Mouse (Mus musculus) stomach, embryonic 14.5 days (tissue): ENCODE data around the gene Ankrd24. TPM values are rescaled to one million over a fixed set of nuclear protein-coding genes. Genes with fewer than 3 reads are reported as not detected.
"Not testable (repeated sequence)": the region's sequence is repeated elsewhere in the genome, so short reads cannot be mapped to it uniquely, and the experiment has no call there.

Source experiments
- ATAC-seq: fragments of 200-750 bp; cut with Nextera tagmentation; 2 replicates; pipeline ENCODE4 v1.8.0; 2017; ENCODE audit warnings: low read depth, moderate TSS enrichment; ENCODE audit not compliant: insufficient number of reproducible peaks, insufficient read depth, low FRiP score
- H3K27ac ChIP-seq: fragments of 300-500 bp; sonication (generic); 2 replicates; pipeline ENCODE4 v1.5.1; 2014; ENCODE audit warnings: mild to moderate bottlenecking, low read length, moderate library complexity, mixed read lengths
- H3K27me3 ChIP-seq: fragments of 300-500 bp; sonication (generic); 2 replicates; pipeline ENCODE4 v1.6.1; 2014; ENCODE audit warnings: low read length, control low read depth, mixed read lengths; ENCODE audit not compliant: control insufficient read depth, insufficient read depth
- H3K36me3 ChIP-seq: fragments of 300-500 bp; sonication (generic); 2 replicates; pipeline ENCODE4 v1.6.1; 2014; ENCODE audit warnings: mild to moderate bottlenecking, control low read depth, low read length, moderate library complexity, mixed read lengths; ENCODE audit not compliant: control insufficient read depth, insufficient read depth
- H3K4me1 ChIP-seq: fragments of 300-500 bp; sonication (generic); 2 replicates; pipeline ENCODE4 v1.6.1; 2014; ENCODE audit warnings: low read length, control low read depth, mixed read lengths; ENCODE audit not compliant: control insufficient read depth, insufficient read depth
- H3K4me2 ChIP-seq: fragments of 300-500 bp; sonication (generic); replicated peaks from 2 replicates; pipeline ENCODE4 v1.6.1; 2014; ENCODE audit warnings: low read depth, low read length, control low read depth
- H3K4me3 ChIP-seq: fragments of 300-500 bp; sonication (generic); 2 replicates; pipeline ENCODE4 v1.5.1; 2014; ENCODE audit warnings: low read depth, low read length, control low read depth
- H3K9ac ChIP-seq: fragments of 300-500 bp; sonication (generic); replicated peaks from 2 replicates; pipeline ENCODE4 v1.6.1; 2014; ENCODE audit warnings: low read depth, mild to moderate bottlenecking, control low read depth, low read length, moderate library complexity, mixed read lengths
- H3K9me3 ChIP-seq: fragments of 300-500 bp; sonication (generic); 2 replicates; pipeline ENCODE4 v1.6.1; 2016; ENCODE audit warnings: low read depth, low read length, control low read depth; ENCODE audit not compliant: control insufficient read depth
- WGBS: fragments of 180-500 bp; shearing (Covaris S2); extraction: QIAGEN DNeasy Blood & Tissue Kit; methylation state at CpG from one replicate; pipeline ENCODE4 v1.1.7; 2014; 5-methylcytosine and 5-hydroxymethylcytosine counted together
- polyA plus RNA-seq: library from polyadenylated mRNA; unstranded; fragments of >200 nt; fragmentation: Nextera tagmentation; extraction: Ambion mirVana; gene quantifications from 2 replicates; pipeline ENCODE4 v1.2.1, GENCODE M21; 2014

Gene Ankrd24
- polyA plus RNA-seq, 1 experiment from 2014 or later = 9.1 TPM

DNA sequence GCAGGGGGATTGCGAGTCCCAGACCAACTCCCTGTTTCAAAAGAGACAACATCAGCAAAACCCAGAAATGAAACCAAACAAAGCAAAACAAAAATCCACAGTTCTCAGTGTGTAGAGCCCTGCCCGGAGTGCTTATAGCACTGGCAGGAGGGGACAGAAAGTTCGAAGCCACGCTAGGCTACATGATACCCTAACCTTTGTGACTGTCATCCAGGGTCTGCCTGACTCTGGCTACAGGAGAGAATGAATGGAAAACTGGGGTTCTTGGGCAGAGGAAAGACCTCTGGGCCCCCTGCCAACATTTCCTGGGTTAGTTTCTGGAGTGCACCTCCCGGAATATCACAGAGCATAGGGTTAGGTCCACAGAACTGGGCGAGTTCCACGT is 512 bp upstream of the Ankrd24 start:
- Histone ChIP-seq H3K27me3 (no peaks in the 10 kb centered on the region), H3K27ac (peak overlapping the region; percentile 94), H3K9me3 (no peaks in the 10 kb centered on the region), H3K4me2 (peak overlapping the region; percentile 83), H3K4me1 (peaks cover 9% of the 10 kb centered on the region; the same call in 1 of the 2 replicates), H3K9ac (peak overlapping the region; percentile 83; the same call in 1 of the 2 replicates), H3K4me3 (peak overlapping the region; percentile 76), H3K36me3 (no peaks in the 10 kb centered on the region)
- ATAC-seq = peak; percentile 34; the same call in 1 of the 2 replicates
- 53% methylated on average over 7 of the region's 7 CpGs for WGBS

DNA sequence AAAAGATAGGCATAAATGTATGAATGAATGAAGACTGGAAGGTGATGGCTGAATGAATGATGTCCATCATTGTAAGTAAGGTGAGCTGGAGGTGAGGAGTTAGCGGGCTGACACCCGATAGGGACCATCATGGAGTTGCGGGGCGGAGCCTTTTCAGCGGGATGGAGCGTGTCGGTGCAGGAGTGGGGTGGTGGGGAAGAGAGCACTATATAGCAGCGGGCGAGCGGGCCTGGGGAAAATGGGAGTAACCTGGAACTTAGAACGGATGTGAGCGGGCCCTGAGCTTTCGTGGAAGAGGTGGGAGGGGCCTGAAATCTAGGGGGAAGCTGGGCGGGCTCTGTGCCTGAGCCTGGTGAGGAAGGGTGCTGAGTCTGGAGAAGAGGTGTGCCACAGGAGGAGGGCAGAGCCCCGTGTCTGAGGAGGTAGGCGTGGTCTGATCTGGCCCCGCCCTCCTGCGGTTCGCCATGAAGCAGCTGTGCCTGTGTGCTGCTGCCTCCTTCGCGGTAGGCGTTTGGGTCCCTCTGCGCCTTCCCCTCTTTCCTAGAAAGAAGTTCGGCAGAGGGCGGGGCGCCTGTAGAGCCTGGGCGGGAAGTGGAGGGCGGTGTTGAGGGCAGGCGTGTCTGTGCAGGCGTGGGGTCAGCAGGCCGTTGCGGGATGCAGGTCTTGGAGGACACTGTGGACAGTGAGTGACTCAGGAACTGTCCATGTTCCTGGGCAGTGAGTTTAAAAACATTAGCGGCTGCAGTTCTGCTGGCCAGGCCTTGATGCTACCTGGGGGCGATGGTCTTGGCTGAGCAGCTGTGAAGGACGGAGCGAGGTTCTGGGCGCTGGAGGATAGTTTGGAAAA is 5.1 kb downstream of the Ankrd24 start:
- WGBS = 2% methylated on average over 37 of the region's 37 CpGs
- ATAC-seq = peak; percentile 91
- H3K4me1 ChIP-seq = no peaks in the 10 kb centered on the region
- peak overlapping the region; percentile 72 for H3K27ac ChIP-seq
- no peaks in the 10 kb centered on the region for H3K36me3 ChIP-seq
- peak overlapping the region; percentile 42; the same call in 1 of the 2 replicates for H3K9ac ChIP-seq
- peak overlapping the region; percentile 39 for H3K4me3 ChIP-seq
- peak overlapping the region; percentile 61 for H3K4me2 ChIP-seq
- no peaks in the 10 kb centered on the region for H3K27me3 ChIP-seq
- no peaks in the 10 kb centered on the region for H3K9me3 ChIP-seq

DNA sequence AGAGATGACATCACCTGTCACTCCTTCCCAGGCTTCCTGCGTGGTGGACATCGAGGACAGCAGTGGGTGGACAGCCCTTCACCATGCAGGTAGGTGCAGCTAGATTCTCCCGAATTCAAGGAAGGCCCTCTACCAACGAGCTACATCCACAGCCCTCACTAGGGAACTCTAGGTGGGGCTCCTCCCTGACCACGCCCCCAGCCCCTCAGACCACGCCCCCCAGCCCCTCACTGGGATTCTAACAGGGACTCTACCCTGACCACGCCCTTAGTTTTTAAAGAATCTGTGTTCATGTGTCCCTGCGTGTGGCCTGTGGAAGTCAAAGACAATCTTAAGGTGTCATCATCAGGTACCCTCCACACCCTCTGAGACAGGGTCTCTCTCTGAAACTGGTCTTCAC is 8.0 kb downstream of the Ankrd24 start:
- Histone ChIP-seq H3K9me3 (no peaks in the 10 kb centered on the region), H3K4me2 (no peak overlapping the region), H3K4me1 (no peaks in the 10 kb centered on the region), H3K9ac (no peak overlapping the region), H3K4me3 (no peak overlapping the region), H3K27ac (no peak overlapping the region), H3K27me3 (no peaks in the 10 kb centered on the region), H3K36me3 (no peaks in the 10 kb centered on the region)
- WGBS = 19% methylated on average over 8 of the region's 8 CpGs
- no peak for ATAC-seq

DNA sequence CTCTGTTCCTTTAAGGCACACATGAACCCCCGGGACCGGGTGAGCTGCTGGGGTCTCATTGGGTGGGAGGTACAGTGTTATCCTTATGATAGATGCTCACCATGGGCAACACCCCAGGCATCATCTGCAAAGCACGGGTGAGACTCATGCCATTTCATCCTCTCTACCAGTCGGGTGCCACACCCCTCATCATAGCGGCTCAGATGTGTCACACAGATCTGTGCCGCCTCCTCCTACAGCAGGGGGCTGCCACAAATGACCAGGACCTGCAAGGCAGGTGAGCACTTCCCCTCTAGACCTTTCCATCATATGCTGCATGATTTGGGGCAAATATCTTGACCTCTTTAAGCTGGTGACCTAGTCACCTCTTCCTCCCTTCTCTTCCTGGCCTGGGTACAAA is 9.8 kb downstream of the Ankrd24 start:
- peaks cover 10% of the 10 kb centered on the region for H3K4me1 ChIP-seq
- no peaks in the 10 kb centered on the region for H3K27me3 ChIP-seq
- H3K4me2 ChIP-seq = no peak overlapping the region
- H3K9ac ChIP-seq = no peak overlapping the region
- no peak overlapping the region for H3K4me3 ChIP-seq
- no peak overlapping the region for H3K27ac ChIP-seq
- no peaks in the 10 kb centered on the region for H3K36me3 ChIP-seq
- WGBS = 70% methylated on average over 6 of the region's 6 CpGs
- no peaks in the 10 kb centered on the region for H3K9me3 ChIP-seq
- ATAC-seq = no peak

DNA sequence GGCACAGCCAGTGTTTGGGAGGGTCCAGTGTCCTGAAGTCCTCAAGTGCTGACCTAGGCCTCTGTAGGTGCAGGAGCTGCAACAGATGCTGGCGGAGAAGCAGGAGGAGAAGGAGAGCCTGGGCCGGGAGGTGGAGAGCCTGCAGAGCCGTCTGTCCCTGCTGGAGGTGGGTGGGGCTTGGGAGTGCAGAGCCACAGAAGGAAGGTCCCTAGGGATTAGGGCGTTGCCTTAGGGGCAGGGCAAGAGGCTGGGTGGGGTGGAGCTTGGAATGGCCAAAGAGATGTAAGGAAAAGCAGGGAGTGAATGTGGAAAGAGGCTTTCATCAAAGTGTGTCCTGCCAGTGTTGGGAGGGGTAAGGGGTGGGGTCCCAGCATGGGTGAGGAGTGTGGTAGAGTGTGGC is 12.5 kb downstream of the Ankrd24 start:
- peaks cover 10% of the 10 kb centered on the region for H3K4me1 ChIP-seq
- not testable (repeated sequence) for H3K9me3 ChIP-seq, H3K4me3 ChIP-seq, H3K4me2 ChIP-seq, ATAC-seq, H3K36me3 ChIP-seq, H3K27ac ChIP-seq, H3K9ac ChIP-seq, H3K27me3 ChIP-seq
- WGBS = 26% methylated on average over 4 of the region's 4 CpGs

DNA sequence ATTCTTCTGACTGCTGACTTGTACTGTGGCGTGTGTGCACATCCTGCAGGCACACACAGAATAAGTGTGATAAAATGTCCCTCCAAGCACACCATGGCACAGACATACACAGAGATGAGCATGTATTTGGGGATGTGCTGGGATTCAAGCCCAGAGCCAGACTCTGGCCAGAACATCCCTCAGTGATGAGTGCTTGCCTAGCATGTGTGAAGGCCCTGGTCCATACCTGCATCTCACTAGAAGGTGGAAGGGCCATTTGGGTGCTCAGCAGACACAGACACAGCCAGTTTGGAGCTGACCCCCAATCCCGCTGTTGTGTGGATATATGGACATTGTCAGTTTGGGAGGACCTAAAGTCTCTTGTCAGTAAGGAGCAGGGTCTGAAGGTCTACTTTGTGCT is 13.2 kb downstream of the Ankrd24 start:
- no peaks in the 10 kb centered on the region for H3K27me3 ChIP-seq
- no peak overlapping the region for H3K4me2 ChIP-seq
- no peaks in the 10 kb centered on the region for H3K36me3 ChIP-seq
- peaks cover 10% of the 10 kb centered on the region for H3K4me1 ChIP-seq
- no peak overlapping the region for H3K9ac ChIP-seq
- no peak for ATAC-seq
- H3K27ac ChIP-seq = no peak overlapping the region
- H3K9me3 ChIP-seq = no peaks in the 10 kb centered on the region
- no peak overlapping the region for H3K4me3 ChIP-seq
- 89% methylated on average over 2 of the region's 2 CpGs for WGBS

DNA sequence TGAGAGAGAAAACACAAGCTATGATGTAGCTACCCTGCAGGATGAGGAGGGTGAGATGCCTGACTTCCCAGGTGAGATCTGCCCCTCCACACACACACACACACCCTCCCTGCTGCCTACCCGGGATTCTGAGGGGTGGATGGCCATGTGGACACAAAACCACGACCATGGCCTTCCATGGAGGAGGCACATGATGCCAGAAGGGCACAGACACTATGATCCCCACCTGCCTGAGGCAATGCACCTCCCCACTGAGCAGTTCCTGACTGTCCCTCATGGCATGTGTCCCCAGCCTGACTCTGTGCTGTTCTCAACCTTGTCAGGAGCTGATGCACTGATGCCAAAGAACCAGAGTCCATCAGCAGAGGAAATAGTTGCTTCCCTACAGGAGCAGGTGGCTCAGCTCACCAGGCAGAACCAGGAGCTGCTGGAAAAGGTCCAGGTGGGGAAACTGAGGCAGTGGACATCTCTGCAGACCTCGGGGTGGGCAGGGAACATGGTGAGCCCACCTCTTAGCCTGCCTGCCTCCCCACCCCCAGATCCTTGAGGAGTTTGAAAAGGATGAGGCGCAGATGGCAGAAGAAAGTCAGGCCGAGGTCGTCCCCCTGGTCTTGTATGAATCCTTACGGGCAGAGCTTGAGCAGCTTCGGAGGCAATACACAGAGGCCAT is 13.8 kb downstream of the Ankrd24 start:
- no peak overlapping the region for H3K27ac ChIP-seq
- H3K9ac ChIP-seq = 0 out of 2 replicates have a peak overlapping the region, but pooled peaks have one; percentile 92
- peaks cover 10% of the 10 kb centered on the region for H3K4me1 ChIP-seq
- peak overlapping the region; percentile 73 for H3K4me3 ChIP-seq
- 74% methylated on average over 8 of the region's 8 CpGs for WGBS
- H3K9me3 ChIP-seq = no peaks in the 10 kb centered on the region
- ATAC-seq = no peak
- H3K4me2 ChIP-seq = peak overlapping the region; percentile 92
- H3K27me3 ChIP-seq = no peaks in the 10 kb centered on the region
- no peaks in the 10 kb centered on the region for H3K36me3 ChIP-seq

DNA sequence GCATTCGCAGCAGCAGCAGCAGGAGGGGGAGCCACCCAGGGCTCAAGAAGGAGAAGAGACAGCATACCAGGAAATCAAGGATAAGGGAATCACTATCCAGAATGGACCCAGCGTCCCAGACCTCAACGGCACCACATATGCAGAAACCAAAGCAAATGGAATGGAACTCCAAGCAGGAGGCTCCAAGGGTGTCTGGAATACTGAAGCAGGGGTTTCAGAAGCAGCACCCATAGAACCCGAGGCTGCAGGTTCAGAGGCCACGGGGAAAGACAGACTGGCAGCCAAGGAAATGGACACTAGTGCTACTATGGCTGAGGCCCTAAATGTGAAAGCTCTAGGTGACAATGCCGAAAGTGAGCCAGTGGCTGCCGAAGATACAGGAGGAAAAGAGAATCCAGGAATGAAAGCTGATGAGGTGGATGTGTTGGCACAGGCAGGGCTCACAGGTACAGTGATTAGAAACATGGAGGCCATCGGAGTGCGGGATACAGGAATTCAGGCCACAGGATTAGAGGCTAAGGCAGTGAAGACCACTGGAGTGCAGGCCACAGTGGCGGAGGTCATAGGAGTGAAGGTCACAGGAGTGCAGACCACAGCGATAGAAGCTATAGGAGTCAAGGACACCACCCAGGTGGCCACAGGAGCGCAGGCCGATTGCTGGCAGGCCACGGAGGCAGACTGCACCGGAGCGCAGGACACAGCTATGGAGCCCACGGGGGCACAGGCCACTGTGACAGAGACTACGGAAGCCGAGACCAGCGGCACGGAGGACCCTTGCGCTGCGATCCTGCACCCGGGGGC is 14.5 kb downstream of the Ankrd24 start:
- H3K4me3 ChIP-seq = peak overlapping the region; percentile 73
- H3K36me3 ChIP-seq = no peaks in the 10 kb centered on the region
- H3K27me3 ChIP-seq = no peaks in the 10 kb centered on the region
- H3K27ac ChIP-seq = peak overlapping the region; percentile 97
- peaks cover 10% of the 10 kb centered on the region for H3K4me1 ChIP-seq
- H3K9me3 ChIP-seq = no peaks in the 10 kb centered on the region
- 15% methylated on average over 24 of the region's 24 CpGs for WGBS
- peak overlapping the region; percentile 92 for H3K4me2 ChIP-seq
- H3K9ac ChIP-seq = peak overlapping the region; percentile 92
- peak; percentile 28 for ATAC-seq
